Mouse (Mus musculus): ENCODE measurements around the gene Ethe1. TPM values are rescaled to one million over a fixed set of nuclear protein-coding genes. Genes with fewer than 3 reads are reported as not detected.

The Ethe1 gene
- polyA plus RNA-seq, 1 experiment: 14.4 TPM

DNA sequence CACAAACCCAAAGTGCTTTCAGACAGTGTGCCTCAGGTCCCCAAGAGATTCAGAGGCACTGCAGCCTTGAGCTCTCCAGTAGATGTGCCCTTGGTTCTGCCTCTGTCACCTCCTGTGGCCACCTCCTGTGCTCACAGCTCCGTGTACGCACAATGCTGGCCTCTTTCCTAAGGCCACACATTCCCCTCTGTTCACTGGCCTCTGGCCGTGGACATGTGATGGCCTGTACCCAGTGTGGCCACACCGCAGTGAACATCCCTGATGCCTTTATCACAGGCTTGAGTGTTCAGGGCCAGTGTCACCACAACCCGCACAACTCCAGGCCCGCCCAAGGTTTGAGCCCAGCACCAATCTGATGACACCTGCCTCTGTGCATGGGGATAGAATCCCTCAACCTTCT, 2.5 kb upstream of the Ethe1 start:
- DNase-seq (ENCODE audit: low read depth): no peak
- TF ChIP-seq CTCF (IDR thresholded peaks at IDR 0.05; ENCODE audit: borderline replicate concordance, extremely low read depth, insufficient read depth, insufficient read length) (no peak), POLR2A (IDR thresholded peaks at IDR 0.05; ENCODE audit: borderline replicate concordance, extremely low read depth, insufficient read depth, insufficient read length, poor library complexity, severe bottlenecking) (no peak)

DNA sequence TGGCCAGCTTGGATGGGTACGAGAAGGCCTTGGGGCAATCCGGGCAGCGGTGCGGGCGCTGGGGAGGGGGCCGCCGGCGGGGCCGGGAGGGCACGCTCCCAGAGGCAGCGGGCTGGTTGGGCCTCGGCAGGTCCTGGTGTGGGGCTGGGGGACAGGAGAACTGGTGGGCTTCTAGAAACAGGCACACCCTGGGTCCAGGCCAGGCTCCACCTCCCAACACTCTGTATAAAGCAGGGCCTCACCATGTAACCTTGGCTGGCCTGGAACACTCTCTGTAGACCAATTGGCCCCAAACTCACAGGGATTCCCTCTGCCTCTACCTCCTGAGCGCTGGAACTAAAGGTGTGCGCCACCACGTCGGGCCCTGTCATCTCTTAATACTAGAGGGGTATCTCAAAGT, 1.3 kb upstream of the Ethe1 start:
- TF ChIP-seq CTCF (IDR thresholded peaks at IDR 0.05; ENCODE audit: borderline replicate concordance, extremely low read depth, insufficient read depth, insufficient read length): no peak
- TF ChIP-seq POLR2A (IDR thresholded peaks at IDR 0.05; ENCODE audit: borderline replicate concordance, extremely low read depth, insufficient read depth, insufficient read length, poor library complexity, severe bottlenecking): no peak
- no peak for DNase-seq (ENCODE audit: low read depth)

DNA sequence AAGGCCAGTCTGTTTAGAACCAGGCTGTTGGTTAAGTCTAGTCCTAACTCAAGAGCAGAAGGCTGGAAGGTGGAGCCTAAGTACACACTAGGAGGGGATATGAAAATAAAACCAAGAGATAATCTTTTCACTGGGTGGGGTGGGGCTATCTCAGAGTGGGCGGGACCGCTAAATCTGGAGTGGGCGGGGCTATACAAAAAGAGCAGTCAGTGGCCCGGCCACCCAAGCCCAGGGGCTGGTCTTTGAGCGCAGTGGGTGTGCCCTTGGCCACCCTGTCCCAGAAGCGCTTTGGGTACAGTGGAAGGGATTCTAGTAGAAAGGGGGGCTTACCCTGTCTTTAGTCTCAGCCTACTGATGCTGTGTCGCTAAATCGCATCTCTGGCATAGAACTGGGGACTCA, 515 bp upstream of the Ethe1 start:
- peak; percentile 26 for DNase-seq (ENCODE audit: low read depth)
- TF ChIP-seq CTCF (IDR thresholded peaks at IDR 0.05; ENCODE audit: borderline replicate concordance, extremely low read depth, insufficient read depth, insufficient read length) (no peak), POLR2A (IDR thresholded peaks at IDR 0.05; ENCODE audit: borderline replicate concordance, extremely low read depth, insufficient read depth, insufficient read length, poor library complexity, severe bottlenecking) (no peak)

DNA sequence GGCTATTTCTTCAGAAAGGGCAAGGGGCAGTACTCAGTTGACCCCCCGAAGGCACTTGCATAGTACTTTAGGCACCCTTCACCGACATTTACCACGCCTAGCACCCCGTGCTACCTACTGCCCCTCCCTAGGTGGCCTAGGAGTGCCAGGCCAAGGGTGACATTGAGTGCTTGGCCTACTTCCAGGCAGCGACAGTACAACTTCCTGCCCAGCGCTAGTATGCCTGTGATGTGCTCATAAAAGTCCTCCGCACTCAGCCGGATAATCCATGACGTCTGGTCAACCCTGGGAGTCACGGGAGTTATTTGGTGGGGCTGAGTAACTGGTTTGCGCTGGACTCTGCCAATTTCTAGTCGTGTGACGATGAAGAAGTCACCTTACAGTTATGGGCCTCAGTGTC, 993 bp downstream of the Ethe1 start:
- TF ChIP-seq CTCF (IDR thresholded peaks at IDR 0.05; ENCODE audit: borderline replicate concordance, extremely low read depth, insufficient read depth, insufficient read length): no peak

DNA sequence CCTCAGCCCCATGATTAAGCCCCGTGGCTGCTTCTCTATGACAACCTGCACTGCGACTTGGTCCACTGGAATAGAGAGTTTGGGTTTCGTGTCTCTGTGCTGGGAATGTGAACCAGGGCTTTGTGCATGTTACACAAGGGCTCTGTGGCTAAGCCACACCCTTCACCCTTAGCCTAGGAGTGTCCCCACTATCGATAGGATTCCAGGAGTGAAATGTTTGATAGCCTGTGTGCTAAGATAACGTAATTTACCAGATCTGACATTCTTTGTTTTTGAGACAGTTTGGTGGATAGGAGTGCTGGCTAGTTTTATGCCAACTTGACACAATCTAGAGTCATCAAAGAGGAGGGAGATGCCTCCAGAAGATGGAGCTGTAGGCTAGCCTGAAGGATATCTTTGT, 4.4 kb downstream of the Ethe1 start:
- DNase-seq (ENCODE audit: low read depth): no peak
- TF ChIP-seq POLR2A (IDR thresholded peaks at IDR 0.05; ENCODE audit: borderline replicate concordance, extremely low read depth, insufficient read depth, insufficient read length, poor library complexity, severe bottlenecking) (no peak), CTCF (IDR thresholded peaks at IDR 0.05; ENCODE audit: borderline replicate concordance, extremely low read depth, insufficient read depth, insufficient read length) (no peak)

More for the DNA sequence above, 993 bp downstream of the Ethe1 start:
- DNase-seq (ENCODE audit: low read depth): no peak

DNA sequence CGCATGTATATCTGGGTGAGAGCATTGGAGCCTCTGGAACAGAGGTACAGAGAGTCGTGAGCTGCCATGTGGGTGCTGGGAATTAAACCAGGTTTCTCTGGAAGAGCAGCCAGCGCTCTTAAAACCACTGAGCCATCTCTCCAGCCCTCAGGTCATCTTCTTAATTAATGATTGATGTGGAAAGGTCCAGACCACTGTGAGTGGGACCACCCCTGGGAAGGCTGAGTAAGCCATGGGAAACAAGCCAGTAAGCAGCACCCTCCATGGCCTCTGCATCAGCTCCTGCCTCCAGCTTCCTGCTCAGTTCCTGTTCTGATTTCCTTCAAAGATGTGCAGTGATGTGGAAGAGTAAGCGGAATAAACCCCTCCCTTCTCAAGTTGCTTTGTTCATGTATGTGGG, 4.8 kb downstream of the Ethe1 start:
- TF ChIP-seq POLR2A (IDR thresholded peaks at IDR 0.05; ENCODE audit: borderline replicate concordance, extremely low read depth, insufficient read depth, insufficient read length, poor library complexity, severe bottlenecking) (no peak), CTCF (IDR thresholded peaks at IDR 0.05; ENCODE audit: borderline replicate concordance, extremely low read depth, insufficient read depth, insufficient read length) (no peak)
- no peak for DNase-seq (ENCODE audit: low read depth)

DNA sequence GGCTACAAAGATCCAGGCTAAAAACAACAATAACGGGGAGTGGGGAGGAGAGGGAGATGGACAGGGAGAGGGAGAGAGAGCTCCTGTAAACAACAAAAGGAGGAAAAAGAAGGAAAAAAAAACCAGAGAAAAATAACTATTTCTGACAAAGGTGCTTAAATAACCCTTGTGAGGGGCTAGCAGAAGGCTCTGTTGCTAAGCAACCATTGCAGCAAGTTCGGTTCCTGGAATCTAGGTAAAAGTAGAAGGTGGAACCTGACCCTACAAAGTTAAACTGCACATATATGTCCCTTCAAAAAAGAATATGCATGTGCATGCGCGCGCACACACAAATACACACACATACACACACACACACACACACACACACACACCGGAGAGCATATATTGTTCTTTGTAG, 5.4 kb downstream of the Ethe1 start:
- DNase-seq (ENCODE audit: low read depth): no peak
- TF ChIP-seq CTCF (IDR thresholded peaks at IDR 0.05; ENCODE audit: borderline replicate concordance, extremely low read depth, insufficient read depth, insufficient read length) (no peak), POLR2A (IDR thresholded peaks at IDR 0.05; ENCODE audit: borderline replicate concordance, extremely low read depth, insufficient read depth, insufficient read length, poor library complexity, severe bottlenecking) (no peak)

DNA sequence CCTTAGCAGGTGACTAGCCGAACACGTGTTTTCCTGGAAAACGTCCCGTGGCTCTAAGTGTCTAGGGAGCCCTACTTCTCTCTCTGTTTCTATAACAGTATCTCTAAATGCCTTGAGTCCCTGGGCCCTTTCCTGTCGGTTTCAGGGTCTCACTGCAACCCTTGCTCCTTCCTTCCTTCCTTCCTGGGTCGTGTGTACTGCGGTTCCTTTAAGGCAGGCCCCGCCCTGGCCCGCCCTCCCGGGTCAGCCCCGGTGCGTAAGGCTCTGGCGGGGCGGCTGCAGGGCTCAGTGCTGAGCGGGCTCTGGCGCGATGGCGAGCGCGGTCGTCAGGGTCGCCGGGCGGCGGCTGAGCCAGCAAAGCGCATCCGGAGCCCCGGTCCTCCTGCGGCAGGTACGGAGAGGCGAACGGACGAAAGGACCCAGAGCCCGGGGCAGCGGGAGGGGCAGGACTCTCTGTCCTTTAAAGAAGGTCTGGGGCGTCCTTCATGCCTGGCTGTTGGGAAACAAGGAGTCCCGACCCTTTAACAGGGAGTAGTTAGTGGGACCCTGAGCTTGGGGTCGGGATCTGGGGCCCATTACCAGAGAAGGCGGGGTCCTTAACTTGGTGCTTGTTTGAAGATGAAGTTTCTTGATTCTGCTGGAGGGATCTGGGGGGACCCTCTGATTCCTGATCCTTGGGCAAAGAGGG, 6.4 kb downstream of the Ethe1 start:
- DNase-seq (ENCODE audit: low read depth): peak; percentile 80
- TF ChIP-seq POLR2A (IDR thresholded peaks at IDR 0.05; ENCODE audit: borderline replicate concordance, extremely low read depth, insufficient read depth, insufficient read length, poor library complexity, severe bottlenecking): peak; percentile 65; the same call in 1 of the 2 replicates
- no peak for TF ChIP-seq CTCF (IDR thresholded peaks at IDR 0.05; ENCODE audit: borderline replicate concordance, extremely low read depth, insufficient read depth, insufficient read length)

DNA sequence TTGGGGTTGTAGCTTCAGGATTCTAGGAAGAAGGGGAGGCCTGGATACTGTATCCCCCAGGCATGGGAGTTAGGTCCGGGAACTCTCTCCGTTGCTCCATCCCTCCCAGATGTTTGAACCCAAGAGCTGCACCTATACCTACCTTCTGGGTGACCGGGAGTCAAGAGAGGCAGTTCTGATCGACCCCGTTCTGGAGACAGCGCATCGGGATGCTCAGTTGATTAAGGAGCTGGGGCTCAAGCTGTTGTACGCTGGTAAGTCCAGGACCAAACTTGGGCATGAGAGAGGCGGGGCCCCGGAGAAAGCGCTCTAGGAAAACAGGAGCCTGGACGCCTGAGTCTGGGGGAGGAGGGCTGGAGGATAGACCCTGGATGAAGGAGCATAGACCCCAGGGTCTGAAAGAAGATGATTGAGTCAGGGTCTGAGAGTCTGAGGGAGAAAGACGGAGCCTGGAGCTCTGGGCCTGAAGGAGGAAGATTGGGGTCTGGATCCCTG, 7.0 kb downstream of the Ethe1 start:
- no peak for DNase-seq (ENCODE audit: low read depth)
- TF ChIP-seq POLR2A (IDR thresholded peaks at IDR 0.05; ENCODE audit: borderline replicate concordance, extremely low read depth, insufficient read depth, insufficient read length, poor library complexity, severe bottlenecking) (no peak), CTCF (IDR thresholded peaks at IDR 0.05; ENCODE audit: borderline replicate concordance, extremely low read depth, insufficient read depth, insufficient read length) (no peak)

DNA sequence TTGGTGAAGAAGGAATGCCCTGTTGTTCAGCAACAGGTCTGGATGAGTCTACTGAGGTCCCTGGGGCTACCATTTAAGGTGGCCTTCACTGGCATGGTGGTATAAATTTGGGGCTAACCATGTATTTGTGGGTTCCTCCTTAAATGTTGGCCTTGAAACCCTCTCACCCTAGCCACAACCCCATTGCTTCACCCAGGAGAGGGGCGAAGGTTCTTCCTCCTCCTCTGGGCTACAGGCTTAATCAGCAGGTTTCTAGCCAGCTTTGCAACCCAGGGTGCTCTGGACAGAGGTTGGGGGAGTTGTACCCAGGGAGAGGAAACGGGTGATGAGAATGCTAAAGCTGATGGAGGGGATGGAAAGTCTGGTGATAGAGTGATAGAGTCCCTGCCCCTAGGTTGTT, 8.1 kb downstream of the Ethe1 start:
- no peak for DNase-seq (ENCODE audit: low read depth)
- TF ChIP-seq CTCF (IDR thresholded peaks at IDR 0.05; ENCODE audit: borderline replicate concordance, extremely low read depth, insufficient read depth, insufficient read length) (no peak), POLR2A (IDR thresholded peaks at IDR 0.05; ENCODE audit: borderline replicate concordance, extremely low read depth, insufficient read depth, insufficient read length, poor library complexity, severe bottlenecking) (no peak)

DNA sequence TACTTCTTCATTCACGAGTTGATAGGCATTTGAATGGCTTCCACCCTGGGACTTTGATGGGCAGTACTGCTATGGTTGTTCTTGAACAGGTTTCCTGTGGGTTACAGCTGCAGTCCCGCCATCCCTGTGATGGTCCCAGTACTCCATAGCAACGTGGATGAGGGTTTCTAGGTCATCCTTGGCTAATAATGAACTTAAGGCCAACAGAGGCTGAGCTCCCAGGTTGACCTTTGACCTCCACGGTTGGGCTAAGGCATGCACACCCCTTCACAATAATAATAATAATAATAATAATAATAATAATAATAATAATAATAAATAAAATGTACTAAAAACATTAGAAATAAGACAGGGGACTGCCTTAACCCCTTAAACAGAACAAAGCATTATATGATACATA, 10.8 kb downstream of the Ethe1 start:
- DNase-seq (ENCODE audit: low read depth): no peak
- TF ChIP-seq POLR2A (IDR thresholded peaks at IDR 0.05; ENCODE audit: borderline replicate concordance, extremely low read depth, insufficient read depth, insufficient read length, poor library complexity, severe bottlenecking) (no peak), CTCF (IDR thresholded peaks at IDR 0.05; ENCODE audit: borderline replicate concordance, extremely low read depth, insufficient read depth, insufficient read length) (no peak)

Data from brain, embryonic 14.5 days (tissue).